Mouse (Mus musculus) telencephalon, adult 2 months (tissue): ENCODE results near the gene Tubgcp5.

Source experiments
- DNase-seq: peaks from one replicate; pipeline ENCODE4 v3.0.0-alpha.2; 2011; ENCODE audit warnings: low read depth, low spot score

Gene Tubgcp5

DNA sequence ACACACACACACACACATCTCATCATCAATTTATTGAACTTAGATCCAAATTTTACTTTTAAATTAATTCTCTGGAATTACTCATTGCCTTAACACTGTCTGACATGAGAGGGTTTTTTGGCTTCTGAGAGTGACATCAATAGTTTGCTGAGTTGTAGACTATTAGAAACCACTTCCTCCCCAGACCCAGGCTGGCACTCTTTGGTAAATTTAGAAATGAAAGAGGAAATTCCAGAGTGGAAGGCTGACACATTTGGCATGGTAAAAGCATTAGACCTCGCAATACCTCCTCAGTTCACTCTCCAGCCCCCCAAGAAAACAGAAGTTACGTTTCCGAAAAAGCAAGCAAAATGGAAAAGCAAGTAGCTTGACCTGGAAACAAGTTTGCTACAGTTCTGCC is 58.8 kb downstream of the Tubgcp5 start:
- DNase-seq: no peak

GRCm38 (mm10) chr7:55855597-55855996 is 61.6 kb downstream of the Tubgcp5 start:
- no peak for DNase-seq

- DNase-seq: no peak
Measured at GRCm38 (mm10) chr7:55856741-55857140, 62.8 kb downstream of the Tubgcp5 start.

GRCm38 (mm10) chr7:55857729-55858128 is 63.8 kb downstream of the Tubgcp5 start:
- no peak for DNase-seq

DNA sequence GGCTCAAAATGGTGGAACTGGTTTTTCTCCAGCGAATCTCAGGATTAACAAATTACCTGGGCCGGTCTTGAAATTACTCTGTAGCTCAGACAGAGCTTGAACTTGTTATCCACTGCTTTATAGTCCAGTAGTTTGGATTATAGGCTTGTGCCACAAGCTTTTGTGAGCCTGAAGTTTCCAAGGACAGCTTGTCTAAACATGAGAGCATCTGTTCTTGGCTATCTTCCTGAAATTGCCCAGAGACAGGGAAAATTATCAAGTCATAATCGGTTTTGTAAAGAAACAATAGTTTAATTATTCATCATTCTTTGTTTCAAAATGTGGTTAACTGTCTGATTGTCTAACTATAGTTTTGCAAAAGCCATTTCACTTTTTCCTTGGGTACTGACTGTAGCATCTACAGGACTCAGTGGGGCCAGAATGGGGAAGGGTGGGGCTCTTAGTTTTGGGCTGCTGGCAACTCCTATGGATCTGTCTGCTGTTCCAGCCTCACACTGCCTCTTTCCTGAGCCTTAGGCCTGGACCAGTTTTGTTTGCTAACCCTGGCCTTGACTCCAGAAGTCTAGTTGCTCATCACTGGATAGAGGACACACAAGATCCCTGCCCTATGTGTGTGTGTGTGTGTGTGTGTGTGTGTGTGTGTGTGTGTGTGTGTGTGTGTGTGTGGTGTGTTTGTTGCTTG is 65.0 kb downstream of the Tubgcp5 start:
- DNase-seq: no peak

DNA sequence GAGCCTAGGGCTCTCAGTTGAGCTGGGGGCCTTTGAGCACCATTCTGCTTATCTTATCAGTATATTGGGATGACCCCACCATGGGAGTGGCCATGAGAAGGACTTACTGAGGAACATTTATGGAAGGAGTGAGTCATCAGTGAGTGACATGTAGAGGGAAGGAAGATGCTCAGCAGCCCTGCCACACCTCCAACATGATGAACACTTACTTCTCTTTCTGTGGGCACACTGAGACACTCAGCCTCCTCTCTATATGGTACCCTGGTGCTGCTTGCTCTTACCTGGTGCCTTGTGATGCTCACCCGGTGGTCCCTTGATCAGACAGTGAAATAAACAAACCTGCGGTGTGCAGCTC is 65.5 kb downstream of the Tubgcp5 start:
- DNase-seq: no peak

DNA sequence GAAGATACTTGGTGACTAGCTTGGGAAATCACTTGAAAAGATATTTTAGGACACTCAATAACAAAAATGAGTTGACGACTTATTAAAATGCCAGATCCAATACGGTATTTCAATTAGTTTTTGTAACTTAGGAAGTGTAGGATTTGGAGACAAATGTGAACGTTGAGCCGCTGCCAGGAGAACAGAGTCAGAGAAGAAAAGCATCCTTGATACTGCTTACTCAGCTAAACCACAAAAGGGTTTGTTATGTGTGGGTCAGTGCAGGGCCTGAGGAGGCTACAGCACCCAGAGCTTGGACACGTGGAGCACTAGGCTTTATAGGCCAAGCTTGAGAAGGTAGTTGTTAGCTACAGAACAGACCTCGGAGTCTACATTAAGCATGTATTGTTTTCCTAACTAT is 66.0 kb downstream of the Tubgcp5 start:
- DNase-seq: no peak

- DNase-seq: no peak
Measured at GRCm38 (mm10) chr7:55861175-55861574, 67.2 kb downstream of the Tubgcp5 start.

- no peak for DNase-seq
Measured at GRCm38 (mm10) chr7:55865044-55865443, 71.1 kb downstream of the Tubgcp5 start.

- DNase-seq: no peak
Measured at GRCm38 (mm10) chr7:55865750-55866416, 71.9 kb downstream of the Tubgcp5 start.

DNA sequence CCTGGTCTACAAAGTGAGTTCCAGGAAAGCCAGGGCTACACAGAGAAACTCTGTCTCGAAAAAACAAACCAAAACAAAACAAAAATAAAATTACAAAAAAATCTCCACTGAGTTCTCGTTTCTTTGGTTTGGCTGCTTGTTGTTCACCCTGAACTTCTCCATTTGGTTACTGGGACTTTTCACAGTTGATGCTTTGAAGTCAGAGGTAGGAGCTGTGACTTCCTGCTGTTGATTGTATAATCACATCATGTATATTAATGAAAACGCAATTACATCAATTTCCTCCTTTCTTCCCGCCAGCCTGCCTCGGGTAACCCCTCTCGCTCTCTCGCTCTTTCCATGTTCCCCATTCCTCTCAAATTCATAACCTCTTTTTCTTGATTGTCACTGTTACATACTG is 74.3 kb downstream of the Tubgcp5 start:
- DNase-seq: no peak

- no peak for DNase-seq
Measured at GRCm38 (mm10) chr7:55869220-55869619, 75.3 kb downstream of the Tubgcp5 start.

GRCm38 (mm10) chr7:55870340-55871020 is 76.5 kb downstream of the Tubgcp5 start:
- no peak for DNase-seq

DNA sequence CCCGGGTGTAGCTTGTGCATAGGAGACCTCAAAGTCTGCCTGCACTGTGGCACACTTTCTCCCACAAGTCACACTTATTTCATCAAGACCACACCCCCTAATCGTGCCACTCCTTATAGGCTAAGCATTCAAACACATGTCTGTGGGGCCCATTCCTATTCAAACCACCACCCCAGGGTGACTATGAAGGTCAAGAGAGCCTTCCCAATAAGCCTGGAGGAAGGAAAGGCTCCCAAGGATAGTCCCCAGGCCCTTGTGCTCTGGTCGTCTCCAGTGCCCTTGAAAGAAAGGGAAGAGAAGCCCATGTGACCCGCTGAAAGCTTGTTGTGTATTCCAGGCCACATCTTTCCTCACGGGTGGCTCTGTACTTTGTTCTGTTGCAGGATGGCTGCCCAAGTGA is 77.5 kb downstream of the Tubgcp5 start:
- DNase-seq: no peak

DNA sequence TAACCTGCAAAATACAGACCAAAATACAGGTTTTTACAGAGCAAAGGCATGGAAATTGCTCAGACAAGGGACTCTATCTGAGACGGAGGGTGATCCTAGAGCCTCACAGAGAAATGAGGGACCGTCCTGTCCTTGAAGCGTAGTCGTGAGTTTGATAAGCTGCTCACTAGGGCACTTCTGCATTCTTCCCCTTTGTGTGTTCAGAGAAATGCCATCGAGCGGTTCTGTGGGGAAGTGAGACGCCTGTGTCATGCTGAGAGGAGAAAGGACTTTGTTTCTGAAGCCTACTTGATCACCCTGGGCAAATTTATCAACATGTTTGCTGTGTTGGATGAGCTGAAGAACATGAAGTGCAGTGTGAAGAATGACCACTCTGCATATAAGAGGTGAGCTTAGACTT is 80.7 kb downstream of the Tubgcp5 start:
- no peak for DNase-seq

DNA sequence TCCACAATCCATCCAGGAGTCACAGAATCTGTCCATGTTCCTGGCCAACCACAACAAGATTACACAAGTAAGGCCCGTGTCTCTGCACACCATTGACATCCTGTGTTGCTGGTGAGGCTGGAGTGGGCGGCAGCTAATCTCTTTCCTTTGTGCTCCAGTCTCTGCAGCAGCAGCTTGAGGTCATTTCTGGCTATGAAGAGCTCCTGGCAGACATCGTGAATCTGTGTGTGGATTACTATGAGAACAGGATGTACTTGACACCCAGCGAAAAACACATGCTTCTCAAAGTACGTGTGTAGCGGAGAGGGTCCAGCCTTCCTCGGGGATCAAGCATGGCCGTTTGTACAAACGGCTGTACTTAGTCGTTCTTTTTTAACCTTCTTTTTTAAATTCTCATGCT is 83.8 kb downstream of the Tubgcp5 start:
- DNase-seq: no peak

GRCm38 (mm10) chr7:55880882-55881281 is 86.9 kb downstream of the Tubgcp5 start:
- DNase-seq: no peak
